In genomic region chr5:88994533-88994932, GRCm38 (mm10) we compare ENCODE assay signal across 12 mouse cellular contexts.
DNase-seq lines count a peak whose midpoint lies in the region; ATAC-seq and TF ChIP-seq lines count a peak whose summit lies in the region.
"Had no signal": no experiment of that assay in that cellular context is flagged by ENCODE, and none has a peak within 500 bp of the region (broad histone marks: within the 10 kb centered on the region; RNA-seq: fewer than 3 reads in every experiment).

No protein-coding gene starts in this region.

- TF ChIP-seq POLR2A in limb, embryonic 14.5 days (IDR thresholded peaks at IDR 0.05; ENCODE audit: borderline replicate concordance, extremely low read depth, insufficient read depth, insufficient read length) = no peak

- TF ChIP-seq CTCF in forebrain, postnatal 0 days (IDR thresholded peaks at IDR 0.05; ENCODE audit: low read depth) = no peak
- no peak for TF ChIP-seq CTCF in midbrain, postnatal 0 days (IDR thresholded peaks at IDR 0.05)

- H3K9me3 ChIP-seq in forebrain, postnatal 0 days (ENCODE audit: low read length) = no peaks in the 10 kb centered on the region
- H3K9me3 ChIP-seq in forebrain, embryonic 13.5 days (replicated peaks) = no peaks in the 10 kb centered on the region; the same call in 1 of the 2 replicates
- H3K9me3 ChIP-seq in limb, embryonic 14.5 days (ENCODE audit: control insufficient read depth, low read length) = no peaks in the 10 kb centered on the region
- no peaks in the 10 kb centered on the region for H3K9me3 ChIP-seq in limb, embryonic 10.5 days (replicated peaks)
- H3K9me3 ChIP-seq in midbrain, postnatal 0 days (ENCODE audit: low read length) = 0 out of 2 replicates have a peak, but pooled peaks cover 2% of the 10 kb centered on the region

- 79% methylated on average over 5 of the region's 5 CpGs for WGBS in forebrain, postnatal 0 days
- WGBS in forebrain, embryonic 13.5 days = 96% methylated on average over 5 of the region's 5 CpGs
- WGBS in limb, embryonic 14.5 days = 90% methylated on average over 5 of the region's 5 CpGs
- 93% methylated on average over 5 of the region's 5 CpGs for WGBS in limb, embryonic 10.5 days
- WGBS in midbrain, postnatal 0 days = 82% methylated on average over 5 of the region's 5 CpGs

- no peak overlapping the region for H3K4me3 ChIP-seq in forebrain, postnatal 0 days (ENCODE audit: low read depth, low read length)
- H3K4me3 ChIP-seq in forebrain, embryonic 13.5 days = no peak overlapping the region
- no peak overlapping the region for H3K4me3 ChIP-seq in limb, embryonic 14.5 days (replicated peaks; ENCODE audit: low read length)
- no peak overlapping the region for H3K4me3 ChIP-seq in limb, embryonic 10.5 days
- H3K4me3 ChIP-seq in midbrain, postnatal 0 days (ENCODE audit: low read depth, low read length) = no peak overlapping the region
- H3K4me3 ChIP-seq: myocyte had no signal

- no peak overlapping the region for H3K4me2 ChIP-seq in forebrain, postnatal 0 days (ENCODE audit: low read depth)
- H3K4me2 ChIP-seq in forebrain, embryonic 13.5 days = no peak overlapping the region
- H3K4me2 ChIP-seq in limb, embryonic 14.5 days (replicated peaks; ENCODE audit: low read depth, low read length, severe bottlenecking) = no peak overlapping the region
- H3K4me2 ChIP-seq in midbrain, postnatal 0 days (ENCODE audit: low read depth, low read length, poor library complexity, severe bottlenecking) = no peak overlapping the region
- H3K4me2 ChIP-seq: liver, embryonic 11.5 days had no signal

- H3K36me3 ChIP-seq in forebrain, postnatal 0 days (ENCODE audit: insufficient read depth) = no peaks in the 10 kb centered on the region
- no peaks in the 10 kb centered on the region for H3K36me3 ChIP-seq in forebrain, embryonic 13.5 days (ENCODE audit: poor library complexity, severe bottlenecking)
- H3K36me3 ChIP-seq in limb, embryonic 14.5 days (ENCODE audit: control insufficient read depth, insufficient read depth, low read length) = no peaks in the 10 kb centered on the region
- H3K36me3 ChIP-seq in limb, embryonic 10.5 days = no peaks in the 10 kb centered on the region
- no peaks in the 10 kb centered on the region for H3K36me3 ChIP-seq in midbrain, postnatal 0 days (ENCODE audit: insufficient read depth, low read length)

- peak; percentile 57 for DNase-seq in forebrain, postnatal 0 days
- peak; percentile 5 for DNase-seq in limb, embryonic 14.5 days (ENCODE audit: low spot score)
- DNase-seq in limb, embryonic 10.5 days (ENCODE audit: low spot score) = no peak
- peak; percentile 50 to 59 for DNase-seq in frontal cortex, adult 2 months (ENCODE audit: extremely low spot score in 1 of 2, low spot score in 1 of 2)
- peak; percentile 85 for DNase-seq in midbrain, postnatal 0 days (ENCODE audit: low spot score)
- DNase-seq in lung, postnatal 4 days = no peak
- no peak for DNase-seq in thymus, postnatal 10 days (ENCODE audit: low spot score in 2 of 2)
- DNase-seq: kidney, adult 9 months had no signal

- no peak overlapping the region for H3K9ac ChIP-seq in forebrain, postnatal 0 days
- no peak overlapping the region for H3K9ac ChIP-seq in forebrain, embryonic 13.5 days
- H3K9ac ChIP-seq in limb, embryonic 14.5 days (ENCODE audit: low read depth, low read length, severe bottlenecking) = no peak overlapping the region
- no peak overlapping the region for H3K9ac ChIP-seq in midbrain, postnatal 0 days (replicated peaks; ENCODE audit: low read length, poor library complexity, severe bottlenecking)

- H3K27me3 ChIP-seq in forebrain, postnatal 0 days (ENCODE audit: insufficient read depth, low read length) = no peaks in the 10 kb centered on the region
- no peaks in the 10 kb centered on the region for H3K27me3 ChIP-seq in forebrain, embryonic 13.5 days
- no peaks in the 10 kb centered on the region for H3K27me3 ChIP-seq in limb, embryonic 14.5 days (ENCODE audit: control insufficient read depth, insufficient read depth, low read length)
- H3K27me3 ChIP-seq in limb, embryonic 10.5 days (ENCODE audit: low read depth, poor library complexity, severe bottlenecking) = no peaks in the 10 kb centered on the region
- H3K27me3 ChIP-seq in midbrain, postnatal 0 days (ENCODE audit: insufficient read depth, low read length) = no peaks in the 10 kb centered on the region

- H3K4me1 ChIP-seq in forebrain, postnatal 0 days (ENCODE audit: insufficient read depth) = no peaks in the 10 kb centered on the region
- no peaks in the 10 kb centered on the region for H3K4me1 ChIP-seq in forebrain, embryonic 13.5 days
- no peaks in the 10 kb centered on the region for H3K4me1 ChIP-seq in limb, embryonic 14.5 days (ENCODE audit: control insufficient read depth, insufficient read depth, low read length)
- H3K4me1 ChIP-seq in limb, embryonic 10.5 days = no peaks in the 10 kb centered on the region
- H3K4me1 ChIP-seq in midbrain, postnatal 0 days (ENCODE audit: insufficient read depth, low read length) = no peaks in the 10 kb centered on the region

- ATAC-seq in forebrain, postnatal 0 days = peak; percentile 88
- no peak for ATAC-seq in forebrain, embryonic 13.5 days
- no peak for ATAC-seq in limb, embryonic 14.5 days (ENCODE audit: low FRiP score, low read depth)
- peak; percentile 85 for ATAC-seq in midbrain, postnatal 0 days (ENCODE audit: low FRiP score)
- ATAC-seq: CD4-positive, CD25-positive, alpha-beta regulatory T cell, adult 4 months had no signal

- no peak overlapping the region for H3K27ac ChIP-seq in forebrain, postnatal 0 days (ENCODE audit: low read depth, low read length)
- no peak overlapping the region for H3K27ac ChIP-seq in forebrain, embryonic 13.5 days
- H3K27ac ChIP-seq in limb, embryonic 14.5 days (replicated peaks; ENCODE audit: low read depth, low read length) = no peak overlapping the region
- no peak overlapping the region for H3K27ac ChIP-seq in limb, embryonic 10.5 days
- H3K27ac ChIP-seq in midbrain, postnatal 0 days (ENCODE audit: low read depth, low read length) = peak overlapping the region; percentile 55; the same call in 1 of the 2 replicates

Comparison
In these comparisons a context has a peak if more than half of its experiments do, and no peak if none do; other contexts are left out.
1. ATAC-seq: peak in forebrain, postnatal 0 days (single experiment) and midbrain, postnatal 0 days (single experiment); none in forebrain, embryonic 13.5 days (single experiment) and limb, embryonic 14.5 days (single experiment).
2. DNase-seq: peak in forebrain, postnatal 0 days (single experiment), limb, embryonic 14.5 days (single experiment), frontal cortex, adult 2 months (2 of 2) and midbrain, postnatal 0 days (single experiment); none in limb, embryonic 10.5 days (single experiment), lung, postnatal 4 days (0 of 2) and thymus, postnatal 10 days (0 of 2).